Mouse (Mus musculus) kidney, embryonic 15.5 days (tissue): ENCODE data around the gene Sptbn2. TPM values are rescaled to one million over a fixed set of nuclear protein-coding genes. Genes with fewer than 3 reads are reported as not detected.
A peak's percentile ranks its signal among the peaks of the same experiment; 100 is the strongest.
"Not testable (repeated sequence)": the region's sequence is repeated elsewhere in the genome, so short reads cannot be mapped to it uniquely, and the experiment has no call there.

Experiments used
- ATAC-seq: fragments of 200-750 bp; cut with Nextera tagmentation; replicated peaks from 2 replicates; pipeline ENCODE4 v1.8.0; 2017; ENCODE audit warnings: moderate TSS enrichment; ENCODE audit not compliant: low FRiP score
- H3K27ac ChIP-seq: fragments of 300-500 bp; sonication (generic); 2 replicates; pipeline ENCODE4 v1.5.1; 2015; ENCODE audit warnings: mild to moderate bottlenecking, inconsistent platforms
- H3K27me3 ChIP-seq: fragments of 300-500 bp; sonication (generic); 2 replicates; pipeline ENCODE4 v1.6.1; 2015; ENCODE audit warnings: inconsistent platforms
- H3K36me3 ChIP-seq: fragments of 300-500 bp; sonication (generic); 2 replicates; pipeline ENCODE4 v1.6.1; 2015; ENCODE audit warnings: inconsistent platforms
- H3K4me1 ChIP-seq: fragments of 300-500 bp; sonication (generic); 2 replicates; pipeline ENCODE4 v1.6.1; 2015; ENCODE audit warnings: inconsistent platforms
- H3K4me2 ChIP-seq: fragments of 300-500 bp; sonication (generic); 2 replicates; pipeline ENCODE4 v1.6.1; 2015; ENCODE audit warnings: moderate library complexity, mild to moderate bottlenecking, inconsistent platforms
- H3K4me3 ChIP-seq: fragments of 300-500 bp; sonication (generic); replicated peaks from 2 replicates; pipeline ENCODE4 v1.5.1; 2015; ENCODE audit warnings: mild to moderate bottlenecking, inconsistent platforms
- H3K9ac ChIP-seq: fragments of 300-500 bp; sonication (generic); 2 replicates; pipeline ENCODE4 v1.6.1; 2015; ENCODE audit warnings: mild to moderate bottlenecking, inconsistent platforms
- H3K9me3 ChIP-seq: fragments of 300-500 bp; sonication (generic); replicated peaks from 2 replicates; pipeline ENCODE4 v1.6.1; 2016; ENCODE audit warnings: inconsistent platforms
- WGBS: fragments of 180-500 bp; shearing (Covaris S2); methylation state at CpG from one replicate; pipeline ENCODE4 v1.1.7; 2015; ENCODE audit warnings: mixed read lengths; 5-methylcytosine and 5-hydroxymethylcytosine counted together
- polyA plus RNA-seq: library from polyadenylated mRNA; unstranded; fragments of >200 nt; fragmentation: Nextera tagmentation; extraction: Ambion mirVana; gene quantifications from 2 replicates; pipeline ENCODE4 v1.2.1, GENCODE M21; 2015

Gene Sptbn2
- polyA plus RNA-seq, 1 experiment from 2014 or later: 2.9 TPM

- Histone ChIP-seq H3K9ac (no peak overlapping the region), H3K36me3 (peaks cover 4% of the 10 kb centered on the region), H3K9me3 (no peaks in the 10 kb centered on the region), H3K4me1 (peaks cover 2% of the 10 kb centered on the region; the same call in 1 of the 2 replicates), H3K4me2 (no peak overlapping the region), H3K27ac (no peak overlapping the region), H3K27me3 (no peaks in the 10 kb centered on the region), H3K4me3 (no peak overlapping the region)
- ATAC-seq: no peak
- 81% methylated on average over 6 of the region's 6 CpGs for WGBS
These were observed 39.0 kb downstream of the Sptbn2 start for GRCm38 (mm10) chr19:4749975-4750374.

- no peaks in the 10 kb centered on the region for H3K9me3 ChIP-seq
These were observed 44.7 kb downstream of the Sptbn2 start for GRCm38 (mm10) chr19:4755565-4756192.

GRCm38 (mm10) chr19:4756193-4756911 is 45.4 kb downstream of the Sptbn2 start, which contains the start of gene Rbm4b:
Rbm4b (plus strand) TSS chr19:4756497.
- H3K9me3 ChIP-seq: no peaks in the 10 kb centered on the region
- peaks cover 21% of the 10 kb centered on the region for H3K36me3 ChIP-seq
- WGBS: under 1% methylated on average over 65 of the region's 65 CpGs
- H3K9ac ChIP-seq: peak within 1 kb of the TSS; percentile 89
- H3K27me3 ChIP-seq: no peaks in the 10 kb centered on the region
- peaks cover 26% of the 10 kb centered on the region for H3K4me1 ChIP-seq
- H3K4me3 ChIP-seq: peak within 1 kb of the TSS; percentile 81
- ATAC-seq: peak; percentile 98
- peak within 1 kb of the TSS; percentile 98 for H3K27ac ChIP-seq
- H3K4me2 ChIP-seq: peak within 1 kb of the TSS; percentile 77

More at GRCm38 (mm10) chr19:4755565-4756192, 44.7 kb downstream of the Sptbn2 start:
- H3K4me3 ChIP-seq: peak overlapping the region; percentile 81
- peak; percentile 70 for ATAC-seq
- peak overlapping the region; percentile 42 for H3K9ac ChIP-seq
- H3K4me1 ChIP-seq: peaks cover 26% of the 10 kb centered on the region
- H3K27me3 ChIP-seq: no peaks in the 10 kb centered on the region
- under 1% methylated on average over 10 of the region's 10 CpGs for WGBS
- H3K27ac ChIP-seq: peak overlapping the region; percentile 98
- peak overlapping the region; percentile 77 for H3K4me2 ChIP-seq
- peaks cover 14% of the 10 kb centered on the region for H3K36me3 ChIP-seq

- Histone ChIP-seq H3K36me3 (peaks cover 27% of the 10 kb centered on the region), H3K9ac (peak overlapping the region; percentile 89), H3K9me3 (no peaks in the 10 kb centered on the region), H3K27me3 (no peaks in the 10 kb centered on the region), H3K4me2 (peak overlapping the region; percentile 77), H3K4me3 (peak overlapping the region; percentile 81), H3K4me1 (peaks cover 26% of the 10 kb centered on the region), H3K27ac (peak overlapping the region; percentile 98)
- 1% methylated on average over 9 of the region's 9 CpGs for WGBS
- ATAC-seq: no peak
These were observed 46.0 kb downstream of the Sptbn2 start for GRCm38 (mm10) chr19:4756921-4757320.

DNA sequence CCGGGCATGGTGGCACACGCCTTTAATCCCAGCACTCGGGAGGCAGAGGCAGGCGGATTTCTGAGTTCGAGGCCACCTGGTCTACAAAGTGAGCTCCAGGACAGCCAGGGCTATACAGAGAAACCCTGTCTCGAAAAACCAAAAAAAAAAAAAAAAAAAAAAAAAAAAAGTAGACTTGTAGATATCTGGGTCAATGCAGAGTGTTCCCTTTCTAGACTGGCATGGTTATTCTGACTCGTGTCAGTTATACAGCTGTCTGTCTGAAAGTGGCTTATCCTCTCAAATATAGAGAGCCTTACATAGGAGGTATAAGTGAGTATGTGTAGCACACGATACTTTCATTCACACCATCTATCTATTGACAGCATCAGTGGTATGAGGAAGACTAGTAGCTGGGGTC is 49.6 kb downstream of the Sptbn2 start:
- H3K9ac ChIP-seq, ATAC-seq, H3K27me3 ChIP-seq, H3K4me2 ChIP-seq, H3K9me3 ChIP-seq, H3K4me3 ChIP-seq, H3K27ac ChIP-seq: not testable (repeated sequence)
- Histone ChIP-seq H3K4me1 (peaks cover 26% of the 10 kb centered on the region), H3K36me3 (peaks cover 61% of the 10 kb centered on the region)
- 89% methylated on average over 8 of the region's 8 CpGs for WGBS

DNA sequence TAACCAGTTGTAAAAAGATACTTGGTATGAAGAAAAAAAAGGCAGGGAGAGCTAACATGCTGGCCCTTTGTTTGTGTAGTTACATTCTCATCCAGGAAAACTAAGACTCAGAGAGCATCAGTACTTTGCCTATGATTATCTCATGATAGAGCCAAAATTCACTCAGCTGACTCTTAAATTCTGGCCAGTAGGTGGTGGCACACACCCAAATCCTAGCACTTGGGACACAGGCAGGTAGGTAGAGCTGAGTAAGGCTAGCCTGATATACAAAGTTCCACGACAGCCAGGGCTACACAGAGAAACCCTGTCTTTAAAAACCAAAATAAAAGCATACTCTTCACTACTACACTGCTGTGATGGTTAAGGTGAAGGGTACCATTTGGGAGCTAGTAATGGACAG is 51.9 kb downstream of the Sptbn2 start:
- ATAC-seq: no peak

DNA sequence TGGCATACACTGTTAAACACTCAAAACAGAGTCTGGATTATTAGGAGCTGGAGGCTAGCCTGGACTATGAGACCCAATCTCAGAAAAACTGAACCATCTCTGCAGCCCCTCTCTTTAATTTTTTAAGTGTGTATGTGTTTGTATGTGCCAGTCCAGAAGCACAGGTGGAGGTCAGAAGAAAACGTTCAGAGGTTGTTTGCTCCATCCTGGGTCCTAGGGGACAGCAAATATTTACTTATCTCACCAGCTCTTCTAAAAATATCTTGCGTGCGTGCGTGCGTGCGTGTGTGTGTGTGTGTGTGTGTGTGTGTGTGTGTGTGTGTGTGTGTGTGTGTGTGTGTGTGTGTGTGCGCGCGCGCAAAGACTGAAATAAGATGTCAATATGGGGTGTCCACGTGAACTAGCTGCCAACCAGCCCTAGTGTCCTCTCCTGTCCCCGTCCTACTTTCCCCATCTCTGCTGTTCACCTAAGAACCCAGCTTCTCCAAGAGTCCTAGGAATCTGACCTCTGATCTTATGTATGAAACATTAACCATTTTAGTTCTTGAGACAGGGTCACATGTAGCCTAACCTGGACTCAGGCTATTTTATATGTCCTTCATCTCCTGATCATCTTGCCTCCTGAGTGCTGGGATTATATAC is 56.7 kb downstream of the Sptbn2 start:
- Histone ChIP-seq H3K9me3 (no peaks in the 10 kb centered on the region), H3K9ac (no peak overlapping the region), H3K4me3 (no peak overlapping the region), H3K27me3 (no peaks in the 10 kb centered on the region), H3K36me3 (peaks cover 95% of the 10 kb centered on the region), H3K27ac (no peak overlapping the region), H3K4me2 (no peak overlapping the region), H3K4me1 (no peaks in the 10 kb centered on the region)
- 83% methylated on average over 12 of the region's 12 CpGs for WGBS
- ATAC-seq: 0 out of 2 replicates have a peak, but pooled peaks have one; percentile 18

More for the DNA sequence above, 51.9 kb downstream of the Sptbn2 start:
- Histone ChIP-seq H3K27ac (no peak overlapping the region), H3K36me3 (peaks cover 82% of the 10 kb centered on the region), H3K27me3 (no peaks in the 10 kb centered on the region), H3K4me1 (peaks cover 17% of the 10 kb centered on the region), H3K4me2 (no peak overlapping the region), H3K9ac (no peak overlapping the region), H3K9me3 (no peaks in the 10 kb centered on the region), H3K4me3 (no peak overlapping the region)
- WGBS: 65% methylated on average over 1 of the region's 1 CpGs

DNA sequence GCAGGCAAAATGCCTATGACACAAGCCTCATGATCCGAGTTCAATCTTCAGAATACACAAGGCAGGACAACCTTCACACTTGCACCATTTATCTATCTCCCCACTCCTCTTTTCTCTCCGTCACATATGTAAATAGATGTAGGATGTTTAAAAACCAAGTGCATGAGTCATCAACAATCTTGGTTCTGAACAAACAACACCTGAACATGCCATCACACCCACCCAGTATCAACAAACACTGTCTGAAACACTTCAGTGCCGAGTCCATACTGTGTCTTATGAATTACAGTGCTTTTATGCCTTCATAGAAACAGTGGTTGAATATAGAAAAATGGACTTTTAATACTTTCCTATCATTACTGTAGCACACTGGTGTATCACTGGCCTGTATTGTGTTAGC is 61.8 kb downstream of the Sptbn2 start:
- Histone ChIP-seq H3K4me1 (no peaks in the 10 kb centered on the region), H3K9me3 (no peaks in the 10 kb centered on the region), H3K27ac (no peak overlapping the region), H3K27me3 (no peaks in the 10 kb centered on the region), H3K4me3 (no peak overlapping the region), H3K4me2 (no peak overlapping the region), H3K36me3 (peaks cover 94% of the 10 kb centered on the region), H3K9ac (no peak overlapping the region)
- ATAC-seq: no peak
- WGBS: 86% methylated on average over 3 of the region's 3 CpGs

GRCm38 (mm10) chr19:4782891-4783290 is 71.9 kb downstream of the Sptbn2 start:
- Histone ChIP-seq H3K4me1 (peaks cover 4% of the 10 kb centered on the region; the same call in 1 of the 2 replicates), H3K4me2 (no peak overlapping the region), H3K9ac (no peak overlapping the region), H3K36me3 (peaks cover 93% of the 10 kb centered on the region), H3K4me3 (no peak overlapping the region), H3K9me3 (no peaks in the 10 kb centered on the region), H3K27ac (no peak overlapping the region), H3K27me3 (no peaks in the 10 kb centered on the region)
- ATAC-seq: no peak
- 87% methylated on average over 2 of the region's 2 CpGs for WGBS

DNA sequence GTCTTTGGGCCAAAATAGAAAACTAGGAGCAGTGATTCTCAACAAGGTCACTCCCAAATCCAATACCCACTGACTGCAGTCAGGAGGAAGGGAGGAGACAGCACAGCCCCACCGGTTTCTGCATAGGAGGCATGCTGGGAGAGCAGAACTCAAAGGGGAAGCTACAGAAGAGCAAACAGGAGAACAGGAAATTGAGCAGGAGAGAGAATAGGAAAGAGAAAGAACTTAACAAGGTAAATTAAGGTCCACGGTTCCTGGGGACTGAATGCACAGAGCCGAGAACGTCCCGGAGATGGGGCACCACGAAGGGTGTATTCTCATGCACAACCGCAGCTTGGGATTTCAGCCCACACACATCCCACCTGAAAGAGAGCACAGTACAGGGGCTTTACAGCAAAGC is 74.2 kb downstream of the Sptbn2 start:
- Histone ChIP-seq H3K9ac (no peak overlapping the region), H3K4me1 (peaks cover 9% of the 10 kb centered on the region), H3K27me3 (no peaks in the 10 kb centered on the region), H3K4me2 (no peak overlapping the region), H3K36me3 (peaks cover 94% of the 10 kb centered on the region), H3K9me3 (no peaks in the 10 kb centered on the region), H3K27ac (no peak overlapping the region), H3K4me3 (no peak overlapping the region)
- WGBS: 89% methylated on average over 7 of the region's 7 CpGs
- no peak for ATAC-seq

DNA sequence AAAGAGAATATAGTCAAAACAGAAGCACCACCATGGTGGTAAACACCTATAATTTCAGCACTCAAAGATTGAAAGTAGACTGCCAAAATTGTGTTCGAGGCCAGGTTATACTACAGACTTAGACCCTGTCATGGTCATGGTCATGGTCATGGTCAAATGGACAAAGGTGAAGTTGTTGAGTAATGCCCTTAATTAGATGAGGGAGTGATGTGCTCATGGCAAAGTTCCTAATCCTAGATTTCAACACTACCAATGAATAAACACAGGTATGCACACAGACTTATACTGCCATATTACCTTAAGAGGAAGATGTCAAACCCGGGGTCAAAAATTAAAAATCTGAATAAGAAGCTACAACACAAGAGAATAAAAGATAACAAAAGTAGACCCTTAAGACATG is 75.3 kb downstream of the Sptbn2 start:
- Histone ChIP-seq H3K27me3 (no peaks in the 10 kb centered on the region), H3K4me1 (peaks cover 20% of the 10 kb centered on the region), H3K4me3 (no peak overlapping the region), H3K9ac (no peak overlapping the region), H3K27ac (no peak overlapping the region), H3K4me2 (no peak overlapping the region), H3K9me3 (no peaks in the 10 kb centered on the region), H3K36me3 (peaks cover 96% of the 10 kb centered on the region)
- ATAC-seq: no peak
- 94% methylated on average over 2 of the region's 2 CpGs for WGBS

- WGBS: 1% methylated on average over 16 of the region's 16 CpGs
- H3K4me2 ChIP-seq: peak overlapping the region; percentile 85
- peak overlapping the region; percentile 83 for H3K27ac ChIP-seq
These were observed 82.4 kb downstream of the Sptbn2 start for GRCm38 (mm10) chr19:4793281-4793830.

More at GRCm38 (mm10) chr19:4793281-4793830, 82.4 kb downstream of the Sptbn2 start:
- Histone ChIP-seq H3K36me3 (peaks cover 56% of the 10 kb centered on the region), H3K9ac (peak overlapping the region; percentile 65), H3K27me3 (no peaks in the 10 kb centered on the region), H3K4me1 (peaks cover 43% of the 10 kb centered on the region), H3K9me3 (no peaks in the 10 kb centered on the region), H3K4me3 (peak overlapping the region; percentile 65)
- peak; percentile 61 for ATAC-seq
